Mouse (Mus musculus): ENCODE results near the gene Gm4216. TPM values are rescaled to one million over a fixed set of nuclear protein-coding genes. Genes with fewer than 3 reads are reported as not detected.
"Not testable (repeated sequence)": the region's sequence is repeated elsewhere in the genome, so short reads cannot be mapped to it uniquely, and the experiment has no call there.

The Gm4216 gene
- polyA plus RNA-seq (2012; rRNA removed), result not detected in 2 replicates
- polyA plus RNA-seq (2014; fragmentation: Nextera tagmentation; extraction: Ambion mirVana), result not detected in 2 replicates

GRCm38 (mm10) chr7:23019823-23020222 lies at the start of gene Gm4216:
Gm4216 (minus strand) TSS chr7:23019923.
- ATAC-seq (ENCODE audit: insufficient read depth); H3K9me3 ChIP-seq (ENCODE audit: control insufficient read depth, low read length); H3K4me2 ChIP-seq (ENCODE audit: low read depth); H3K9ac ChIP-seq (replicated peaks); H3K36me3 ChIP-seq (replicated peaks; ENCODE audit: control insufficient read depth, insufficient read depth, low read depth); DNase-seq (ENCODE audit: low read depth in 3 of 3, low spot score in 3 of 3); H3K27ac ChIP-seq; H3K4me1 ChIP-seq (replicated peaks; ENCODE audit: control insufficient read depth in 2 of 2, insufficient read depth in 2 of 2, low read length in 1 of 2); H3K4me3 ChIP-seq (ENCODE audit: insufficient read depth in 1 of 2, low read depth in 2 of 2, low read length in 2 of 2); H3K27me3 ChIP-seq (ENCODE audit: control insufficient read depth, insufficient read depth, low read length): not testable (repeated sequence)
- WGBS (ENCODE audit: insufficient replicate concordance), result no CpG with 5 or more reads among the region's 3 CpGs

GRCm38 (mm10) chr7:23067356-23067755 lies 47.6 kb upstream of the Gm4216 start, which contains the start of gene Gm8720:
Gm8720 (minus strand) TSS chr7:23067456.
- WGBS (ENCODE audit: insufficient replicate concordance), result no CpG with 5 or more reads among the region's 1 CpGs
- H3K9ac ChIP-seq (replicated peaks); H3K27ac ChIP-seq; H3K4me2 ChIP-seq (ENCODE audit: low read depth); H3K4me3 ChIP-seq (ENCODE audit: insufficient read depth in 1 of 2, low read depth in 2 of 2, low read length in 2 of 2); H3K27me3 ChIP-seq (ENCODE audit: control insufficient read depth, insufficient read depth, low read length); H3K36me3 ChIP-seq (replicated peaks; ENCODE audit: control insufficient read depth, insufficient read depth, low read depth); ATAC-seq (ENCODE audit: insufficient read depth); H3K9me3 ChIP-seq (ENCODE audit: control insufficient read depth, low read length); DNase-seq (ENCODE audit: low read depth in 3 of 3, low spot score in 3 of 3); H3K4me1 ChIP-seq (replicated peaks; ENCODE audit: control insufficient read depth in 2 of 2, insufficient read depth in 2 of 2, low read length in 1 of 2): not testable (repeated sequence)

GRCm38 (mm10) chr7:23055240-23055639 lies 35.5 kb upstream of the Gm4216 start, which contains the start of gene Vmn1r163:
Vmn1r163 (plus strand) TSS chr7:23055540.
- not testable (repeated sequence) for ATAC-seq (ENCODE audit: insufficient read depth); H3K27ac ChIP-seq; H3K4me1 ChIP-seq (replicated peaks; ENCODE audit: control insufficient read depth in 2 of 2, insufficient read depth in 2 of 2, low read length in 1 of 2); H3K4me2 ChIP-seq (ENCODE audit: low read depth); H3K9ac ChIP-seq (replicated peaks); DNase-seq (ENCODE audit: low read depth in 3 of 3, low spot score in 3 of 3); H3K36me3 ChIP-seq (replicated peaks; ENCODE audit: control insufficient read depth, insufficient read depth, low read depth); H3K27me3 ChIP-seq (ENCODE audit: control insufficient read depth, insufficient read depth, low read length); H3K4me3 ChIP-seq (ENCODE audit: insufficient read depth in 1 of 2, low read depth in 2 of 2, low read length in 2 of 2); H3K9me3 ChIP-seq (ENCODE audit: control insufficient read depth, low read length)
- WGBS (ENCODE audit: insufficient replicate concordance), result no CpG with 5 or more reads among the region's 1 CpGs

- no CpG with 5 or more reads among the region's 5 CpGs for WGBS (ENCODE audit: insufficient replicate concordance)
- not testable (repeated sequence) for DNase-seq (ENCODE audit: low read depth in 3 of 3, low spot score in 3 of 3); H3K27ac ChIP-seq; H3K9ac ChIP-seq (replicated peaks); H3K9me3 ChIP-seq (ENCODE audit: control insufficient read depth, low read length); ATAC-seq (ENCODE audit: insufficient read depth); H3K4me1 ChIP-seq (replicated peaks; ENCODE audit: control insufficient read depth in 2 of 2, insufficient read depth in 2 of 2, low read length in 1 of 2); H3K4me3 ChIP-seq (ENCODE audit: insufficient read depth in 1 of 2, low read depth in 2 of 2, low read length in 2 of 2); H3K27me3 ChIP-seq (ENCODE audit: control insufficient read depth, insufficient read depth, low read length); H3K4me2 ChIP-seq (ENCODE audit: low read depth); H3K36me3 ChIP-seq (replicated peaks; ENCODE audit: control insufficient read depth, insufficient read depth, low read depth)
Measured at GRCm38 (mm10) chr7:22984573-22984972, 35.1 kb downstream of the Gm4216 start, which contains the start of gene Gm4214. Gm4214 (minus strand) TSS chr7:22984673.

Other genes with a start within 250 kb of the Gm4216 start
- not detected in 2 replicates for gene Vmn1r158, start 229.1 kb downstream of the Gm4216 start, polyA plus RNA-seq (2012; rRNA removed)
- gene Vmn1r158, start 229.1 kb downstream of the Gm4216 start, polyA plus RNA-seq (2014; fragmentation: Nextera tagmentation; extraction: Ambion mirVana), result not detected in 2 replicates
- not detected in 2 replicates for gene Vmn1r159, start 176.3 kb downstream of the Gm4216 start, polyA plus RNA-seq (2012; rRNA removed)
- not detected in 2 replicates for gene Vmn1r159, start 176.3 kb downstream of the Gm4216 start, polyA plus RNA-seq (2014; fragmentation: Nextera tagmentation; extraction: Ambion mirVana)
- not detected in 2 replicates for gene Vmn1r160, start 148.7 kb downstream of the Gm4216 start, polyA plus RNA-seq (2012; rRNA removed)
- not detected in 2 replicates for gene Vmn1r160, start 148.7 kb downstream of the Gm4216 start, polyA plus RNA-seq (2014; fragmentation: Nextera tagmentation; extraction: Ambion mirVana)
- not detected in 2 replicates for gene Gm4214, start 35.2 kb downstream of the Gm4216 start, polyA plus RNA-seq (2012; rRNA removed)
- gene Gm4214, start 35.2 kb downstream of the Gm4216 start, polyA plus RNA-seq (2014; fragmentation: Nextera tagmentation; extraction: Ambion mirVana), result not detected in 2 replicates
- not detected in 2 replicates for gene Vmn1r163, start 35.6 kb upstream of the Gm4216 start, polyA plus RNA-seq (2012; rRNA removed)
- not detected in 2 replicates for gene Vmn1r163, start 35.6 kb upstream of the Gm4216 start, polyA plus RNA-seq (2014; fragmentation: Nextera tagmentation; extraction: Ambion mirVana)
- not detected in 2 replicates for gene Gm8720, start 47.5 kb upstream of the Gm4216 start, polyA plus RNA-seq (2012; rRNA removed)
- gene Gm8720, start 47.5 kb upstream of the Gm4216 start, polyA plus RNA-seq (2014; fragmentation: Nextera tagmentation; extraction: Ambion mirVana), result not detected in 2 replicates
- gene Gm10662, start 124.6 kb upstream of the Gm4216 start, polyA plus RNA-seq (2012; rRNA removed), result not detected in 2 replicates
- gene Gm10662, start 124.6 kb upstream of the Gm4216 start, polyA plus RNA-seq (2014; fragmentation: Nextera tagmentation; extraction: Ambion mirVana), result not detected in 2 replicates
- gene Vmn1r165, start 197.4 kb upstream of the Gm4216 start, polyA plus RNA-seq (2012; rRNA removed), result not detected in 2 replicates
- gene Vmn1r165, start 197.4 kb upstream of the Gm4216 start, polyA plus RNA-seq (2014; fragmentation: Nextera tagmentation; extraction: Ambion mirVana), result not detected in 2 replicates
- gene Vmn1r166, start 231.8 kb upstream of the Gm4216 start, polyA plus RNA-seq (2012; rRNA removed), result not detected in 2 replicates
- not detected in 2 replicates for gene Vmn1r166, start 231.8 kb upstream of the Gm4216 start, polyA plus RNA-seq (2014; fragmentation: Nextera tagmentation; extraction: Ambion mirVana)